Mouse (Mus musculus): Measurements from ENCODE around the gene Psmd6. TPM values are rescaled to one million over a fixed set of nuclear protein-coding genes. Genes with fewer than 3 reads are reported as not detected.

Psmd6 gene
- polyA plus RNA-seq, 1 experiment from 2014 or later: 239 TPM

Other genes with a start within 250 kb of the Psmd6 start
- gene Gm281, start 206.5 kb downstream of the Psmd6 start, polyA plus RNA-seq (2015; fragmentation: Nextera tagmentation; extraction: Ambion mirVana): 0.05 TPM in 1 of 2 replicates, not detected in the other
- gene Atxn7, start 159.5 kb downstream of the Psmd6 start, polyA plus RNA-seq (2015; fragmentation: Nextera tagmentation; extraction: Ambion mirVana): 3.4 and 4.9 TPM in 2 replicates
- 168 and 189 TPM in 2 replicates for gene Thoc7, start 159.1 kb downstream of the Psmd6 start, polyA plus RNA-seq (2015; fragmentation: Nextera tagmentation; extraction: Ambion mirVana)
- gene Olfr720, start 65.9 kb upstream of the Psmd6 start, polyA plus RNA-seq (2015; fragmentation: Nextera tagmentation; extraction: Ambion mirVana): not detected in 2 replicates
- gene Olfr31, start 201.8 kb upstream of the Psmd6 start, polyA plus RNA-seq (2015; fragmentation: Nextera tagmentation; extraction: Ambion mirVana): not detected in 2 replicates
- gene Il3ra, start 225.3 kb upstream of the Psmd6 start, polyA plus RNA-seq (2015; fragmentation: Nextera tagmentation; extraction: Ambion mirVana): 9.3 and 12.9 TPM in 2 replicates

Measured in lung, embryonic 15.5 days (tissue).